Mouse (Mus musculus) bone marrow, adult 2 months (tissue): ENCODE measurements around the gene Myo3b. TPM values are rescaled to one million over a fixed set of nuclear protein-coding genes. Genes with fewer than 3 reads are reported as not detected.
A peak's percentile ranks its signal among the peaks of the same experiment; 100 is the strongest.
"Not testable (repeated sequence)": the region's sequence is repeated elsewhere in the genome, so short reads cannot be mapped to it uniquely, and the experiment has no call there.

Source experiments
- H3K27ac ChIP-seq: fragments of 200-500 bp; 2 replicates; pipeline ENCODE4 v1.5.1; 2012; ENCODE audit warnings: low read depth, mild to moderate bottlenecking, control low read depth, inconsistent platforms, low read length; ENCODE audit not compliant: control insufficient read depth, poor library complexity, insufficient read depth
- H3K4me1 ChIP-seq: fragments of 200-500 bp; 2 replicates; pipeline ENCODE4 v1.6.1; 2011; ENCODE audit warnings: low read length; ENCODE audit not compliant: control insufficient read depth, insufficient read depth
- H3K4me3 ChIP-seq: fragments of 200-500 bp; replicated peaks from 2 replicates; pipeline ENCODE3; 2011; ENCODE audit warnings: mild to moderate bottlenecking, low read depth, low read length, control low read depth; ENCODE audit not compliant: control insufficient read depth
- CTCF ChIP-seq: fragments of 200-500 bp; IDR thresholded peaks from 2 replicates; pipeline ENCODE4 v1.5.1; 2011; ENCODE audit warnings: low read length, control low read depth; ENCODE audit not compliant: control insufficient read depth, insufficient read depth
- POLR2A ChIP-seq: fragments of 200-500 bp; IDR thresholded peaks from 2 replicates; pipeline ENCODE4 v1.6.1; 2011; ENCODE audit warnings: low read depth, mild to moderate bottlenecking, control low read depth, low read length, borderline replicate concordance; ENCODE audit not compliant: control insufficient read depth
- WGBS: fragments of 180-500 bp; shearing (Covaris S2); methylation state at CpG from one replicate; pipeline ENCODE4 v1.1.7; 2018; 5-methylcytosine and 5-hydroxymethylcytosine counted together
- polyA plus RNA-seq: library from polyadenylated mRNA; stranded (reverse); fragments of >200 nt; gene quantifications from 2 replicates; pipeline ENCODE4 v1.2.4, GENCODE M21; 2011; ENCODE audit warnings: low replicate concordance; ENCODE audit not compliant: missing spikeins, insufficient read depth, insufficient read length

Myo3b gene
- not detected in 2 replicates for polyA plus RNA-seq

DNA sequence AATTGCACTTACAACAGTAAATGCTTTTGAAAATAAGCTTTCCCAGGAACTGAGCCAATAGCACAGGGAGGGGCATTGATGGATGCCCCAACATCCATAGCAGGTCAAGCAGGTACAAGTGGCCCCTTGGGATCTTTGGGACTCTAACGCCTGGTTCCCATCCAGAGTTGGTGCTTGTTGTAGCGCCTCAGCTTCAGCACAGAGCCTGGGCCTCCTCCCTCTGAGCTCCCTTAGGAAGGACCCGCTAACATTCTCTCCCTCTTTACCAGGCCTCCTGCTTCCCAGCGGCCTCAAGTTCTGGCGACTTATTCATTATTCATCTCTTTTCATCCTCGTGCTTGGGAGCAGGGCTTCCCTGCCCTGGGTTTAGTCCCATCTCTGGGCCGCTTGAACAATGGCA, at the start of gene Myo3b:
TSS of gene Myo3b (plus strand) at position 375 of the 400 bp plus-strand sequence.
- Histone ChIP-seq H3K4me3 (no peak within 1 kb of the TSS), H3K27ac (no peak within 1 kb of the TSS), H3K4me1 (no peaks in the 10 kb centered on the region)
- TF ChIP-seq CTCF (no peak), POLR2A (no peak)
- 63% methylated on average over 7 of the region's 7 CpGs for WGBS

DNA sequence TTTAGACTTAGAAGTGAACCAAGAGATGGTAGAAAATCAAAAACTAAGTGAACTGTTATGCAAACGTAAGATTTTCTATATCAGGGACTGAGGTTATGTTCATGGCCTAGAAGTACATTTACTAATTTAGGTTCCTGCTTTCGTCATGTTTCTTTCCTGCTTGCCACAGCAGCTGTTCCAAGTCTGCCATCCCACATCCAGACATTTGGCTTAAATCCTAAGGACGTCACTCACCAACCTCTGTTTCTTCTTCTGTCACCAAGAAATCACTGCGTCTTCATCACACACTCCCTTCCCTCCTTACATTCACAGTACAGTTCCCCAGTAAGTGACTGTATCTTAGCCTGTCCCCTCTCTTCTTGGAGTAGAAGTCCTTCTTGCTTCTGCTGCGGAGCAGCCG, 49.7 kb upstream of the Myo3b start:
- 86% methylated on average over 6 of the region's 6 CpGs for WGBS
- Histone ChIP-seq H3K4me3 (no peak overlapping the region), H3K27ac (no peak overlapping the region), H3K4me1 (no peaks in the 10 kb centered on the region)
- TF ChIP-seq POLR2A (no peak), CTCF (no peak)

DNA sequence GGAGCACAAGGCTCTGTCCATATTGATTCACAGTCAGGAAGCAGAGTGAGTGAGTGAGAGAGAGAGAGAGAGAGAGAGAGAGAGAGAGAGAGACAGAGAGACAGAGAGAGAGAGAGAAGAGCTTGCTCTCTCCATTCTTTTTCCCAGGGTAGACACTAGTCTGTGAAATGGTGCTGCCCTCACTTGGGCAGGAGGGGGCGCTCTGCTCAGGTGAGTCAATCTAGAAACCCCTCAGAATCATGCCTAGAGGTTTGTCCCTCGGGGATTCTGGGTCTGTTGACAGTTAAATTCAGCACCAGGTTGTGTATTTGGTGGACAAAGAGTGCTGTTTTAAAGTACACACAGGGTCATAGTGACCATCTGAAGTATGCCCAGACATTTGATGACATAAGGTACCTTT, 48.3 kb upstream of the Myo3b start:
- 72% methylated on average over 2 of the region's 2 CpGs for WGBS
- Histone ChIP-seq H3K4me3 (no peak overlapping the region), H3K4me1 (no peaks in the 10 kb centered on the region; the same call in 1 of the 2 replicates), H3K27ac (no peak overlapping the region)
- TF ChIP-seq CTCF (peak; percentile 23; the same call in 1 of the 2 replicates), POLR2A (no peak)

- H3K4me3 ChIP-seq, H3K4me1 ChIP-seq: not testable (repeated sequence)
- peak overlapping the region; percentile 51; the same call in 1 of the 2 replicates for H3K27ac ChIP-seq
- WGBS, result 74% methylated on average over 3 of the region's 3 CpGs
These were observed 44.7 kb upstream of the Myo3b start for GRCm38 (mm10) chr2:69994082-69994736.

DNA sequence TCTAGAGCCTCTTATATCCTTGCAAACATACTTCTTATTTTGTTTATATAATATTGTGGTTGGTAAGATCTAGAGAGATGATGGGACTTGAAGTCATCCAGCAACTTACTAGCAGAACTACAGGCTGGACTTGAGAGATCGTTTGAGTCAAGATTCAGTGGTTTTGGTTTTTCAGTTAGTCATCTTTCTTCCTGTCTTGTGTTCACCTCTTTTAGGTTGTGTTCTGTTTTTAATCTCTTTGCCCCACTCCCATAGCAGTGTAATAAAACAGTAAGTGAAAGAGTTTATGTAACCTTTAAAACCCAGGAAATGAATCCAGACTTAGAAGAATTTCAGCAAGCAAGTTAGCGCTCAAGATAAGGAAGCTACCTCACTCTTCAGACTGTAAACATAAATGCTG, 44.1 kb upstream of the Myo3b start:
- TF ChIP-seq POLR2A, result no peak
- TF ChIP-seq CTCF, result no peak
- WGBS, result 17% methylated on average over 2 of the region's 2 CpGs
- Histone ChIP-seq H3K4me3 (no peak overlapping the region), H3K4me1 (no peaks in the 10 kb centered on the region; the same call in 1 of the 2 replicates), H3K27ac (no peak overlapping the region)

GRCm38 (mm10) chr2:69999097-69999770, 39.7 kb upstream of the Myo3b start:
- Histone ChIP-seq H3K27ac (no peak overlapping the region), H3K4me3 (no peak overlapping the region), H3K4me1 (no peaks in the 10 kb centered on the region; the same call in 1 of the 2 replicates)
- 81% methylated on average over 7 of the region's 7 CpGs for whole genome bisulfite sequencing
- TF ChIP-seq POLR2A, result no peak
- no peak for TF ChIP-seq CTCF

- WGBS, result 96% methylated on average over 6 of the region's 6 CpGs
- Histone ChIP-seq H3K27ac (no peak overlapping the region), H3K4me3 (no peak overlapping the region), H3K4me1 (no peaks in the 10 kb centered on the region; the same call in 1 of the 2 replicates)
- no peak for TF ChIP-seq CTCF
- TF ChIP-seq POLR2A, result no peak
These were observed 38.6 kb upstream of the Myo3b start for GRCm38 (mm10) chr2:70000316-70000715.

DNA sequence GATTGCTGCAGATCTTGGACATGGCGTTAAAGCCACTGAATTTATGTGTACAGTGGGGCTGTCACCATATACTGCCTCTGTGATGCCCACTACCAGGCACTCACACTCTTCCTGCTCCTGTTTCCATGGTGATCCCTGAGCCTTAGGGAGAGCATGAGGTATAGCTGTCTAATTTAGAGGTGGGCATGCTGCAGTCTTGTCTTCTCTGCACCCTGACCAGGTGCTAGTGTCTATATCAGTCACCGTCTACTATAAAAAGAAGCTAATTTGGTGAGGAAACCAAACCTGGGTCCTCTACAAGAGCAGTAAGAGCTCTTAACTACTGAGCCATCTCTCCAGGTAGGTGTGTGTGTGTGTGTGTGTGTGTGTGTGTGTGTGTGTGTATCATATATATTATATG, 32.4 kb upstream of the Myo3b start:
- H3K4me3 ChIP-seq, result no peak overlapping the region
- H3K27ac ChIP-seq, result no peak overlapping the region
- TF ChIP-seq CTCF (no peak), POLR2A (no peak)
- no peaks in the 10 kb centered on the region for H3K4me1 ChIP-seq
- WGBS, result 92% methylated on average over 2 of the region's 2 CpGs

DNA sequence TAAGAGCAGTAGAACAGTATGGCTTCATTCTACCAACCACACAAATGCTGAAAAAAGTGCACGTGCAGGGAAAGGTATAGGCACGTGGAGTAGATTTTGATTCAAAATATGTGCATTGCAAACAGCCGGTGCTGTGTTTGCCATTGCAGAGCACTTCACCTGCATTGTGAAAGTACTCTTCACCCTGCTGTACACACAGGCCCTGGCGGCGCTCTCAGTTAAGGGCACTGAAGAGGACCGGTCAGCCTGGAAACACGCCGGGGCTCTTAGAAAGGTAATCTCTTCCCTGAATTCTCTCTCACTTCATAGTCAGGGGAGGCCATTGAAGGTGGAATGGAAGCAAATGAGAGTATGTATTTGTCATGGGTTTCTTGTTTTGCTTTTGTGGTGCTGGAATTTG, 26.0 kb upstream of the Myo3b start:
- 94% methylated on average over 8 of the region's 8 CpGs for WGBS
- Histone ChIP-seq H3K4me3 (no peak overlapping the region), H3K4me1 (no peaks in the 10 kb centered on the region), H3K27ac (no peak overlapping the region)
- TF ChIP-seq CTCF (no peak), POLR2A (no peak)

DNA sequence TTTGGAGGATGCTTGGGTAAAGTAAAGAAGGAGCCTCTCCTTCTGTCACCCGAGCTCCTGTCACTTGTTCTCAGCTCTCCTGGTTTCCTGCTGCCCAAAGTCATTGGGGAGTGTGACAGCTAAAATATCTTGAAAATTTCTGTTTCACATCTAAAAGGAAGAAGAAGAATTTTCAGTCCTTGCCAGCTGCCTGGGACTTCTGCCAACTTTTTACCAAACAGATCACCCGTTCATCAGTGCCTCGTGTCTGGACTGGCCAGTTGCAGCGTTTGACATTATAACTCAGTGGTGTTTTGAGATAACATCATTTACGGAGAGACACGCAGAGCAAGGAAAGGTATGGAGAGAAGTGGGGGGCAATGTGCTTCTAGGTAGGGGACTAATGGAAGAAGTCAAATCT, 20.7 kb upstream of the Myo3b start:
- no peaks in the 10 kb centered on the region for H3K4me1 ChIP-seq
- WGBS, result 52% methylated on average over 6 of the region's 6 CpGs

More for the DNA sequence above, 20.7 kb upstream of the Myo3b start:
- no peak for TF ChIP-seq POLR2A
- TF ChIP-seq CTCF, result no peak
- H3K4me3 ChIP-seq, result no peak overlapping the region
- no peak overlapping the region for H3K27ac ChIP-seq
